Mouse (Mus musculus): ENCODE measurements around the gene Srgn.
"Not testable (repeated sequence)": the region's sequence is repeated elsewhere in the genome, so short reads cannot be mapped to it uniquely, and the experiment has no call there.

Srgn gene

DNA sequence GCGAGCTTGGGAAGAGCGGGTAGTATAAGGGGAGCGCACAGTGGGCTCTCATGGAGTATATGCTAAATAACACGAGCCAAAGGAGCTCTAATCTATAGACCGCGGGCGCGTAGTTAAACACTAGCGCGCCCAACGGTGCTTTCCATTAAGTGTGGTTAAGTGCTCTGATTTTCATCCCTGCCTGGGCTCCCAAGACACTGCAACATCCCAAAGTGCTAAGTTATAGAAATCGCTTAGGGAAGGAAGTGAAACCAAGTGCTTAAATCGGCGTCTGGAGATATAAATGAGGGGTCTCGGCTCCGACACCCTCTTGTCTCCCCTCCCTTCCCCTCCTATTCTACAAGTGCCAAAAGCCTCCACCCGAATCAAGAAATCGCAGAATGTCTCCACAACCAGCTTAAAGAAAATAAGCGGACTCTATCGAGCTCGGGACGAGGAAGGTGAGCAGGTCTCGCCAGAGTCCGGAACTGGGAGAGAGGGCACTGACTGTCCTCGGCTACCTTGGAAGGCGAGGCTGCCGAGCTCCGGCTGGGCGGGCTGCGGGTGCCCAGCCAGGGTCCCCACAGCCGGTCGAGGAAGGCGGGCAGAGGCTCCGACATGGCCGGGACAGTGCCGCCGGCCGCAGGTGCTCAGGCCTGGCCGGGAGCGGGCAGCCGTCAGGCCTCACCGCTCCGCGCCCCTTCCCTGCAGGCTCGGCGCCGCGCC is 41.2 kb downstream of the Srgn start:
- peak in 1 of 2 experiments; percentile 49 for DNase-seq (ENCODE audit: low spot score in 2 of 2)

DNA sequence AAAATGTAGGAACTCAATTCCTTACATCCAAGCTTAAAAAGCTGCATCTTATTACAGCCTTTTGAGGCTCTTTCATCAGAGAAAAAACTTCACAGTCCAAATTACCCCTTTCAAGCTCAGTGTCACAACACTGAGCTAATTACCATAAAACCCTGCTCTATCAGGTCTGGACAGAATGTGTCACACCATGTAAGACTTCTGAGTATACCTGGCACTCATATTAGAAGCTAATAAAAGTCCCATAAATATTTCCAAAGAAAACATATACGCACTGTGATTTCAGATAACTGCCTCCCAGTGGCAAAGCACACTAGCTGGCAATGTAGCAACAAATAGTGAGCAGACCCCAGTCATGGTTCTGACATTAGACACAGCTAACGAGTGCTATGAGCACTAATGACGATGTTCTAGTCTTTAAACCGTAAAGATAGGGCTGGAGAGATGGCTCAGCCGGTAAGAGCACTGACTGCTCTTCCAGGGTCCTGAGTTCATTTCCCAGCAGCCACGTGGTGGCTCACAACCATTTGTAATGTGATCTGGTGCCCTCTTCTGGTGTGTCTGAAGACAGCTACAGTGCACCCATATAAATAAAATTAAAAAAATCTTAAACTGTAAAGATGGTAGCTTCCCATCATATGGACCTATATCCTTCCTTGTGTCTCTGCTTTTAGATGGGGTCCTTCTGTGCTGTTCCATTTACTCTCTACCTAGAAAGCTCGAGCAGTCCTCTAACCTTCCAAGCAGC is 46.0 kb downstream of the Srgn start:
- no peak for DNase-seq (ENCODE audit: low spot score in 2 of 2)

- no peak for DNase-seq (ENCODE audit: low spot score in 2 of 2)
Observed at GRCm38 (mm10) chr10:62476980-62477379, 50.3 kb downstream of the Srgn start.

GRCm38 (mm10) chr10:62474944-62475343 is 52.3 kb downstream of the Srgn start:
- DNase-seq (ENCODE audit: low spot score in 2 of 2) = no peak

- no peak for DNase-seq (ENCODE audit: low spot score in 2 of 2)
Observed at GRCm38 (mm10) chr10:62471105-62471504, 56.1 kb downstream of the Srgn start.

GRCm38 (mm10) chr10:62469736-62470135 is 57.5 kb downstream of the Srgn start:
- DNase-seq (ENCODE audit: low spot score in 2 of 2) = no peak

- no peak for DNase-seq (ENCODE audit: low spot score in 2 of 2)
Observed at GRCm38 (mm10) chr10:62461321-62461720, 65.9 kb downstream of the Srgn start.

DNA sequence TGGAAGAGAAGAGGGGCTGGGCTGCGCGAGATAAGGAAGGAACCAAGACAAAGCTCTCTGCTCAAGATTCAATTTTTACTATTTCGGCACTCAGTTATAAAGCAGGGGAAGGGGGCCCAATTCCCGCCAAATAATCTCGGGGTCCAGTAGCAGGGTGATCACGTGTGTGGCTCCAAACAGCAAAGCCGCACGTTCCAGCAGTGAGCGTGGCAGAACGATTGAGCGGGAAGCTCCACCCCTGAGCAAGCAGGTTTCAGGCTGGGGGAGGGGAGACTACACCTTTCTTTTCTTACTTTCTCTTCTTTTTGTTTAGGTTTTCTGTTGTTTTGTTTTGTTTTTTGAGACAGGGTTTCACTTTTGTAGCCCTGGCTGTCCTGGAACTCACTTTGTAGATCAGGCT is 75.2 kb downstream of the Srgn start:
- DNase-seq (ENCODE audit: low spot score in 2 of 2) = not testable (repeated sequence)

DNA sequence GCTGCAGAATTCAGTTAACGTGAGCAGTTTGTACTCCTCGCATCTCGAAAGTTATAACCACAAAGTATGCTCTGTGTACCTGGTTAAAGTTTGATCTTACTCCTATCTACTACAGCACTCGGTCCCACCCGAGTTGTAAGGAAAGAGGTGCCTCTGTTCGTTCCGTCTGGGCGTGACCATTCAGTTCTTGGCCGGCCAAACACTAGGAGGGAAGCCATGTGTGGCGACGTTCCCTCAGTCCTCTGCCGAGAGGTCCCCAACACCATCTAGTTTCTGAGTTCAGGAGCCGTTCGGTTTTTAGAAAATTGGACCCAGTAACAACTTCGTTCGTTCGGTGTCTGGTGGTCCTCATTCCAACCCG is 77.0 kb downstream of the Srgn start:
- DNase-seq (ENCODE audit: low spot score in 2 of 2) = no peak

DNA sequence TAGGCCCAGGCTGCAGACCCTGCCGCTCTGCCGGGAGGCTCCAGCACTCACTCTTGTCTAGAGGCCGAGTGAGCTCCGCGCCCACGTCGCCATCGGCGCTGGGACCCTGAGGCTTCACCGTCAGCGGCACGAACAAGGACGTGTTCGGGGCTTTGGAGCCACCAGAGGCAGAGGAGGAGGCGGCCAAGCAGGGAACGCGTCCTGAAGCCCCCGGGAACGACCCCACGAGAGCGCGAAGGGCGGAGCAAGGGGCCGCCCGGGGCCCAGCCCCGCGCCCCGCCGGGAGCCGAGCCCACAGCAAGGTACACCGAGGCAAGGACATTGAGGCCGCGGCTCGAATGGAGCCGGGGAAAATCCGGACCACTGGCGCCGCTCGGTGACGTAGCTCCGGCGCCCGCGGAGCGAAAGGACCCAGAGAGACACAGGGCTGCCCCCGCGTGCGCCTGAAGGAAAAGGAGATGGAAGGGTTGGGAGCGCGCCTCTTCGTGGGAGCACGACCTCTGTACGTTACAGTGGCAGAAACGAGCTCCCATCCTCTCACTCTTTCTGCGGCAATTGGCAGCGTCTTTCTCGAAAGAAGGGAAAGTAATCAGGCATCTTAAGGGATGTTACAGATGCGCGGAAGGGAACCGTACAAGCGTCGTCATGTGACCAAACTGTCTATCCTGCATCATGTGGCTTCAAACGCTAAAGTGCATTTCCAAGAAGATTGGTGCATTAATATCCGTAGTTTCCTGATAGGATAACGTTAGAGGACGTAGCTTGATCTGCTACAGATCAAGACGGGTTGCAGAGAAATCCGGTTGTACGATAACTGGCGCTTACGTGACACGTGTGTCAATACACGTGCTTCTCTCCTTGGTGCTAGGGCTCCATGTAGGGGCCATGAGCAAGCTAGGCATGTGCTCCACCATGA is 77.6 kb downstream of the Srgn start, which contains the start of the genes 4930507D05Rik and Supv3l1:
4930507D05Rik (plus strand) TSS at position 126 of the 916 bp plus-strand sequence.
Supv3l1 (minus strand) TSS at position 375 of the 916 bp plus-strand sequence.
- DNase-seq (ENCODE audit: low spot score in 2 of 2) = peak; percentile 96 to 97

Data from spleen, postnatal 10 days (tissue).